Mouse (Mus musculus) kidney, adult 2 months (tissue): ENCODE results near the gene Moxd2.

ENCODE experiments used
- CTCF ChIP-seq: fragments of 200-500 bp; conservative IDR thresholded peaks from 2 replicates; pipeline ENCODE4 v1.5.1; 2011; ENCODE audit warnings: low read depth, mild to moderate bottlenecking, control low read depth, low read length, moderate library complexity, mixed read lengths; ENCODE audit not compliant: insufficient read depth, insufficient read length
- POLR2A ChIP-seq: fragments of 200-500 bp; IDR thresholded peaks from one replicate; pipeline ENCODE4 v1.6.1; 2011; ENCODE audit warnings: low read depth, low read length, control low read depth

DNA sequence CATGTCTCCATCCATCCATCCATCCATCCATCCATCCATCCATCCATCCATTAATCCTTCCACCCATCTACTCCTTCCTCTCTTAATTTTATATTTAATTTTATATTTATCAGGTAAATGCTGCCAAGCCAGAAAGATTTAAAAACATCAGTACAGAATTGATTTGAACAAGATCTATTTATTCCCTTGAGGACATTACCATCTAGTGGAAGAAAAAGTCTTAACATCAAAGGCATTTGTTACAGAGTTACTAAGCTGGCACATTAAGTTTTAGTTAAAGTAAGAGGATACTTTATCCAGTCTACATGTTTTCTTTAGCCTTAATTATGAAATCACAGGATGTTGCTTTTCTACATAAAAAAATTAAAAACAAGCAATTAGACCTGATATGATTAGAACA is 42.0 kb downstream of the Moxd2 start:
- TF ChIP-seq CTCF: no peak
- no peak for TF ChIP-seq POLR2A
